Mouse (Mus musculus): ENCODE data around the gene Gm10413. TPM values are rescaled to one million over a fixed set of nuclear protein-coding genes. Genes with fewer than 3 reads are reported as not detected.
"Not testable (repeated sequence)": the region's sequence is repeated elsewhere in the genome, so short reads cannot be mapped to it uniquely, and the experiment has no call there.

Gm10413 gene
- total RNA-seq (2021): not detected
- long read RNA-seq, experiment 1: 0 reads
- long read RNA-seq, experiment 2: 0 reads

GRCm38 (mm10) chr14:3394793-3395192, at the start of gene Gm10413:
Gm10413 (plus strand) TSS chr14:3395093.
- DNase-seq: not testable (repeated sequence)

- DNase-seq: not testable (repeated sequence)
These were observed 17.4 kb downstream of the Gm10413 start, which contains the start of gene Gm10409 for GRCm38 (mm10) chr14:3412314-3412713. Gm10409 (plus strand) TSS chr14:3412614.

GRCm38 (mm10) chr14:3427803-3428202, 32.9 kb downstream of the Gm10413 start, which contains the start of gene Gm3005:
Gm3005 (plus strand) TSS chr14:3428103.
- not testable (repeated sequence) for DNase-seq

GRCm38 (mm10) chr14:3449079-3449478, 54.2 kb downstream of the Gm10413 start, which contains the start of gene Gm10408:
Gm10408 (plus strand) TSS chr14:3449379.
- not testable (repeated sequence) for DNase-seq

Other genes with a start within 250 kb of the Gm10413 start
- not detected for gene Gm5795, start 206.8 kb upstream of the Gm10413 start, total RNA-seq (2021)
- gene D830030K20Rik, start 186.6 kb upstream of the Gm10413 start, total RNA-seq (2021): 1 to 10 TPM; 2.3 to 3.1 TPM
- under 1 TPM in 1 of 2 experiments, not detected in 1; 0.14 TPM for gene Gm2956, start 62.5 kb upstream of the Gm10413 start, total RNA-seq (2021)
- gene Gm10409, start 17.5 kb downstream of the Gm10413 start, total RNA-seq (2021): 1 to 10 TPM in 1 of 2 experiments, under 1 TPM in 1; 0.87 to 1.3 TPM
- not detected for gene Gm3005, start 33.0 kb downstream of the Gm10413 start, total RNA-seq (2021)
- gene Gm10408, start 54.3 kb downstream of the Gm10413 start, total RNA-seq (2021): not detected
- gene Gm3012, start 239.4 kb downstream of the Gm10413 start, total RNA-seq (2021): not detected